Mouse (Mus musculus): Measurements from ENCODE around the gene Atxn2. TPM values are rescaled to one million over a fixed set of nuclear protein-coding genes. Genes with fewer than 3 reads are reported as not detected.

Gene Atxn2
- polyA plus RNA-seq, 1 experiment from 2014 or later = 85.3 TPM

DNA sequence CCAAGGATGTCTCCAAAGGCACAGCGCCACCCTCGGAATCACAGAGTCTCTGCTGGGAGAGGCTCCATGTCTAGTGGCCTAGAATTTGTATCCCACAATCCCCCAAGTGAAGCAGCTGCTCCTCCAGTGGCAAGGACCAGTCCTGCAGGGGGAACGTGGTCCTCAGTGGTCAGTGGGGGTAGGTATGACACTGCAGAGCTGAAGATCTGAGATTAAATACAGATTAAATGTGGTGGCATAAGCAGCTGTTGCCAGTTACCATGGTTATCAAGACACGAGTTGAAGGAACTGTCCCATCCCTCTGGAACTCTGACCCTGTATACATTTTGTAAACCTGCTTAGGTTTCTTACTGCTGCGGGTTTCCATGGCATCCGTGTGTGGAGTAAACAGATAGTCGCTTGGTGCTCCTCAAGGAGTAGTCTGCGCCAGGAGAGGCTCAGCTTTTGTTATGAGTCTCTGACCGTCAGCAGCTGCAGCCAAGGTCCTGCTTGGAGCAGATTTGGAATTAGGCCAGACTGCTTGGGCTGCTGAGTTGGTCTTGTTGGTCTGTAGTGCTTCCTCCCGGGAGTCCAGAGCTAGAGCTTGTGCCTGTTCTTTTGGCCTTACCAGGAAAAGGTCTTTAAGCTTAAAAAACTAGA lies 72.8 kb downstream of the Atxn2 start:
- Histone ChIP-seq H3K36me3 (ENCODE audit: control insufficient read depth, insufficient read depth, low read length) (peaks cover 77% of the 10 kb centered on the region), H3K4me1 (ENCODE audit: control insufficient read depth, insufficient read depth, low read length) (no peaks in the 10 kb centered on the region), H3K27ac (replicated peaks; ENCODE audit: low read depth, low read length) (peak overlapping the region; percentile 3), H3K9me3 (ENCODE audit: control insufficient read depth, low read length) (no peaks in the 10 kb centered on the region), H3K4me2 (ENCODE audit: low read length) (no peak overlapping the region), H3K4me3 (replicated peaks; ENCODE audit: low read depth, low read length) (no peak overlapping the region), H3K9ac (replicated peaks; ENCODE audit: low read length) (no peak overlapping the region), H3K27me3 (ENCODE audit: control insufficient read depth, insufficient read depth, low read length) (no peaks in the 10 kb centered on the region)
- ATAC-seq (ENCODE audit: low FRiP score, low TSS enrichment) = no peak
- peak; percentile 63 for DNase-seq
- 64% methylated on average over 10 of the region's 10 CpGs for WGBS

GRCm38 (mm10) chr5:121791026-121791425 lies 79.9 kb downstream of the Atxn2 start:
- Histone ChIP-seq H3K9ac (replicated peaks; ENCODE audit: low read length) (no peak overlapping the region), H3K27me3 (ENCODE audit: control insufficient read depth, insufficient read depth, low read length) (no peaks in the 10 kb centered on the region), H3K27ac (replicated peaks; ENCODE audit: low read depth, low read length) (no peak overlapping the region), H3K4me3 (replicated peaks; ENCODE audit: low read depth, low read length) (no peak overlapping the region), H3K4me2 (ENCODE audit: low read length) (no peak overlapping the region), H3K9me3 (ENCODE audit: control insufficient read depth, low read length) (no peaks in the 10 kb centered on the region), H3K36me3 (ENCODE audit: control insufficient read depth, insufficient read depth, low read length) (peaks cover 69% of the 10 kb centered on the region), H3K4me1 (ENCODE audit: control insufficient read depth, insufficient read depth, low read length) (no peaks in the 10 kb centered on the region)
- ATAC-seq (ENCODE audit: low FRiP score, low TSS enrichment) = no peak
- 86% methylated on average over 5 of the region's 5 CpGs for WGBS
- DNase-seq = peak; percentile 9

GRCm38 (mm10) chr5:121795800-121796199 lies 84.7 kb downstream of the Atxn2 start:
- Histone ChIP-seq H3K27ac (replicated peaks; ENCODE audit: low read depth, low read length) (no peak overlapping the region), H3K4me2 (ENCODE audit: low read length) (no peak overlapping the region), H3K9ac (replicated peaks; ENCODE audit: low read length) (no peak overlapping the region), H3K4me1 (ENCODE audit: control insufficient read depth, insufficient read depth, low read length) (no peaks in the 10 kb centered on the region), H3K4me3 (replicated peaks; ENCODE audit: low read depth, low read length) (no peak overlapping the region), H3K9me3 (ENCODE audit: control insufficient read depth, low read length) (no peaks in the 10 kb centered on the region), H3K27me3 (ENCODE audit: control insufficient read depth, insufficient read depth, low read length) (no peaks in the 10 kb centered on the region), H3K36me3 (ENCODE audit: control insufficient read depth, insufficient read depth, low read length) (peaks cover 74% of the 10 kb centered on the region)
- 84% methylated on average over 3 of the region's 3 CpGs for WGBS
- ATAC-seq (ENCODE audit: low FRiP score, low TSS enrichment) (no peak), DNase-seq (peak; percentile 29)

DNA sequence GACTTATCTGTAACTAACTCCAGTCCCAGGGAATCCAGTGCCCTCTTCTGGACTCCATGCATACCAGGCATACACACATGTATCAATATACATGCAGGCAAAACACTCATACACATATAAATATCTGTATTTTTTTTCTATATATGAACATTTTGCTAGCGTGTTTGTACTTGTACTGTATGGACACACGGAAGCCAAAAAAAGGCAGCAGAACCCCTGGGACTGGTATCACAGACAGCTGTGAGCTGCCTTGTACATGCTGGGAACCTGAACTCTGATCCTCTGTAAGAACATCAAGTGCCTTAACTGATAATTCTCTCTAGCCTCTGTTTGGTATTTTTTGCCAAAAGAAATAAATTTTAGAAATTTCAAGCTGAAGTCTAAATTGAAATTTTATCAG lies 87.3 kb downstream of the Atxn2 start:
- peaks cover 86% of the 10 kb centered on the region for H3K36me3 ChIP-seq (ENCODE audit: control insufficient read depth, insufficient read depth, low read length)
- no peak for DNase-seq
- H3K9me3 ChIP-seq (ENCODE audit: control insufficient read depth, low read length) = no peaks in the 10 kb centered on the region
- no peaks in the 10 kb centered on the region for H3K27me3 ChIP-seq (ENCODE audit: control insufficient read depth, insufficient read depth, low read length)
- H3K4me3 ChIP-seq (replicated peaks; ENCODE audit: low read depth, low read length) = no peak overlapping the region
- ATAC-seq (ENCODE audit: low FRiP score, low TSS enrichment) = no peak
- no peak overlapping the region for H3K9ac ChIP-seq (replicated peaks; ENCODE audit: low read length)
- H3K4me2 ChIP-seq (ENCODE audit: low read length) = no peak overlapping the region
- 97% methylated on average over 2 of the region's 2 CpGs for WGBS
- no peaks in the 10 kb centered on the region for H3K4me1 ChIP-seq (ENCODE audit: control insufficient read depth, insufficient read depth, low read length)
- no peak overlapping the region for H3K27ac ChIP-seq (replicated peaks; ENCODE audit: low read depth, low read length)

- Histone ChIP-seq H3K4me2 (ENCODE audit: low read length) (no peak overlapping the region), H3K4me1 (ENCODE audit: control insufficient read depth, insufficient read depth, low read length) (no peaks in the 10 kb centered on the region), H3K9ac (replicated peaks; ENCODE audit: low read length) (no peak overlapping the region), H3K27ac (replicated peaks; ENCODE audit: low read depth, low read length) (no peak overlapping the region), H3K9me3 (ENCODE audit: control insufficient read depth, low read length) (no peaks in the 10 kb centered on the region), H3K4me3 (replicated peaks; ENCODE audit: low read depth, low read length) (no peak overlapping the region), H3K27me3 (ENCODE audit: control insufficient read depth, insufficient read depth, low read length) (no peaks in the 10 kb centered on the region), H3K36me3 (ENCODE audit: control insufficient read depth, insufficient read depth, low read length) (peaks cover 58% of the 10 kb centered on the region)
- WGBS = 66% methylated on average over 3 of the region's 3 CpGs
- no peak for DNase-seq
- no peak for ATAC-seq (ENCODE audit: low FRiP score, low TSS enrichment)
Measured at GRCm38 (mm10) chr5:121807186-121807585, 96.0 kb downstream of the Atxn2 start.

DNA sequence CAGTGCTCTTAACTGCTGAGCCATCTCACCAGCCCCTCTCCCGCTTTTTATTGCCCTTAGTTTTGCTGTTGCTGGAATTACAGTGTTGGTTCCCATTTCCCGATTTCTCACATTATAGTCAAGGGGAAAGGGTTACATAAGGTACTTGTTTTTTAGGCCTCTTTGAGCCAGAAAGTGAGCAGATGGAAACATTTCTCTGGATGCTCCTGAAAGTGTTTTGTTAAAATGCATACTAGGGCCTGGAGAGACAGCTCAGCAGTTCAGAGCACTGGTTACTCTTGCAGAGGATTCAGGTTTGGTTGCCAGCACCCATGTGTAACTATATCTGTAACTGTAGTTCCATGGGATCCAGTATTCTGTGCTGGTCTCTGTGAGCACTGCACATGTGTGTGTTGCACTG lies 97.1 kb downstream of the Atxn2 start:
- H3K9me3 ChIP-seq (ENCODE audit: control insufficient read depth, low read length) = no peaks in the 10 kb centered on the region
- H3K36me3 ChIP-seq (ENCODE audit: control insufficient read depth, insufficient read depth, low read length) = peaks cover 58% of the 10 kb centered on the region
- 92% methylated on average over 2 of the region's 2 CpGs for WGBS
- H3K4me3 ChIP-seq (replicated peaks; ENCODE audit: low read depth, low read length) = no peak overlapping the region
- H3K27ac ChIP-seq (replicated peaks; ENCODE audit: low read depth, low read length) = no peak overlapping the region
- H3K9ac ChIP-seq (replicated peaks; ENCODE audit: low read length) = no peak overlapping the region
- no peaks in the 10 kb centered on the region for H3K27me3 ChIP-seq (ENCODE audit: control insufficient read depth, insufficient read depth, low read length)
- no peaks in the 10 kb centered on the region for H3K4me1 ChIP-seq (ENCODE audit: control insufficient read depth, insufficient read depth, low read length)
- DNase-seq (no peak), ATAC-seq (ENCODE audit: low FRiP score, low TSS enrichment) (no peak)
- no peak overlapping the region for H3K4me2 ChIP-seq (ENCODE audit: low read length)

DNA sequence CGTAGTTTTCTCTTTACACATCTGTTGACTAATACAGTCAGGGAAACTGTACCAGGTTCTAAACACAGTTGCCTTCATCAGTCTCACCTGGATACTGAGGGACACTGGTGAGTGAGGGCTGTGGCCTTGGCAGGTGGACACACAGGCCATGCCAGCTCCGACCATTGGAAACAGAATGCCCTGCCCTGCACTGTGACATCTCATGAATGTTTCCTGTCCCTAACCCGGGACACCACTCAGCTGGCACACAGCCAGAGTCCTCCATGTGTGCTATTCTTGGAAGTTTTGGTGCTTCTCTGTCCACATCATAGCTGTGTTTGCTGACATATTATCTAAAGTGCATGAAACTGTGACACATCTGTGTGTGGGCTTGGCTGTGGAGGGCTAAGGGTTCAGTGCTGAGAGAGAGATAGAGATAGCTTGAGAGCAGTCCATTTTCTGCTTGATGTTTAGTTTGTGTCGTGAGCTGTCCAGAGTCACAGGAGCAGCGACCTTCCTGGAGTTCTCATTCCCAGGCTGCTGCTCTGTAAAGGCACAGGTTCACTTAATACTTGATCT lies 98.6 kb downstream of the Atxn2 start:
- no peak overlapping the region for H3K27ac ChIP-seq (replicated peaks; ENCODE audit: low read depth, low read length)
- no peaks in the 10 kb centered on the region for H3K4me1 ChIP-seq (ENCODE audit: control insufficient read depth, insufficient read depth, low read length)
- H3K4me3 ChIP-seq (replicated peaks; ENCODE audit: low read depth, low read length) = no peak overlapping the region
- no peaks in the 10 kb centered on the region for H3K27me3 ChIP-seq (ENCODE audit: control insufficient read depth, insufficient read depth, low read length)
- no peak for DNase-seq
- peaks cover 56% of the 10 kb centered on the region for H3K36me3 ChIP-seq (ENCODE audit: control insufficient read depth, insufficient read depth, low read length)
- H3K4me2 ChIP-seq (ENCODE audit: low read length) = no peak overlapping the region
- 89% methylated on average over 5 of the region's 5 CpGs for WGBS
- no peak for ATAC-seq (ENCODE audit: low FRiP score, low TSS enrichment)
- no peaks in the 10 kb centered on the region for H3K9me3 ChIP-seq (ENCODE audit: control insufficient read depth, low read length)
- no peak overlapping the region for H3K9ac ChIP-seq (replicated peaks; ENCODE audit: low read length)

GRCm38 (mm10) chr5:121810331-121811151 lies 99.4 kb downstream of the Atxn2 start:
- WGBS = 92% methylated on average over 17 of the region's 17 CpGs
- Histone ChIP-seq H3K4me3 (replicated peaks; ENCODE audit: low read depth, low read length) (no peak overlapping the region), H3K36me3 (ENCODE audit: control insufficient read depth, insufficient read depth, low read length) (peaks cover 57% of the 10 kb centered on the region), H3K27ac (replicated peaks; ENCODE audit: low read depth, low read length) (no peak overlapping the region), H3K4me2 (ENCODE audit: low read length) (no peak overlapping the region), H3K9me3 (ENCODE audit: control insufficient read depth, low read length) (no peaks in the 10 kb centered on the region), H3K4me1 (ENCODE audit: control insufficient read depth, insufficient read depth, low read length) (no peaks in the 10 kb centered on the region), H3K9ac (replicated peaks; ENCODE audit: low read length) (no peak overlapping the region), H3K27me3 (ENCODE audit: control insufficient read depth, insufficient read depth, low read length) (no peaks in the 10 kb centered on the region)
- ATAC-seq (ENCODE audit: low FRiP score, low TSS enrichment) (no peak), DNase-seq (no peak)
